Mouse (Mus musculus) c-Kit-negative CD71-positive TER-119-positive erythroid progenitor cells, embryonic 14.5 days (primary cell): ENCODE measurements around the gene Eng.

Experiments used
- DNase-seq: peaks from one replicate; pipeline ENCODE4 v3.0.0-alpha.2; 2013; ENCODE audit warnings: low read depth, low spot score

Eng gene

DNA sequence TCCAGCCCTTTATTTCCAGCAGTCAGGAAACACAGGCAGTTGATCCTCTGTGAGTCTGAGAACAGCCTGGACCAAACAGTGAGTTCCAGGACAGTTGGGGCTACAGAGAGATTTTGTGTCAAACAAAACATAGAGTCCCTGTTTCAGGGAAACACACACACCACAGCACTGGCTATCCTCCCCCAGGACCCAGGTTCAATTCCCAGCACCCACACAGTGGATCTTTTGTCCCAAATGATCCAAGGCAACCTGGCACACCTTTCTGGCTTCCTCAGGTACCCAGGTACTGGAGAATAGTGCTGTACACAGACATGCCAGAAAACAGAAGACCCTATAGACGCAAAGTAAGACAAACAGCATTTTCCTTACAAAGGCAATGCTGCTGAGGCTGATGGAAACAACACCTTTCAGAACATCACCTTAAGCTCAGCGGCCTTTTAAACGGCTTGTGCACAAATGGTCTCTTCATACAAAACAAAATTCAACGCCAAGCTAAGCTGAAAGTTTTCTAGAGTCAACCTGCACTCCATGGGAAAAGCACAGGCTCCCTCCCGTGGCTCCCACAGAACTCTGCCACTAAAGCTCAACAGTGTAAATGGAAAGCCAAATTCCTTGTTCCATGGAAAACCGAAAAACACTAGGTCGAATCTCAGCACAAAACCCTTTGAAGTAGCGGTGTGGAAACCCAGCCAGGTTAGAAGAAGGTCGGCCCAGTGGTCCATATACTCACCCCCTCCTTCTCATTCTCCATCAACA is 65.1 kb downstream of the Eng start:
- DNase-seq, result no peak

DNA sequence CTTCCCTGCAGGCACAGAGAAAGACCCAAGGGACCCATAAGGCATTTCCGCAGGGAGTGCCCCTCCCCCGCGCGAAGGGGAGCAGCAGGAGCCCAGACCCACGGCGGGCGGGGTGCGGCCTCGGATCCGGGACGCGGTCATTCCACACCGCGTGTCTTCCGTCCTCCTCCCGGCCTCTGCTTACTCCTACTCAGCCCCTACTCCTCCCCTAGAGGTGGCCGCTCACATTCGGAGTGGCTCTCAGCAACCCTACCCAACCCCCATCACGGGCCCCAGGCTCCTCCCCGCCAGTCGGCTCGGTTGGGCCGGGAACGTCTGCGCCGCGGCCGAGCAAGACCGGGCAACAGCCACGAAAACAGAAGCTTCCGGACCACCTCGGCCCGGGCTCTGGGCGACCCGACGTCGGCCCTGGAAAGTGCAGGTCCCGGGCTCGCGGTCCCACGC is 65.7 kb downstream of the Eng start:
- peak; percentile 46 for DNase-seq

DNA sequence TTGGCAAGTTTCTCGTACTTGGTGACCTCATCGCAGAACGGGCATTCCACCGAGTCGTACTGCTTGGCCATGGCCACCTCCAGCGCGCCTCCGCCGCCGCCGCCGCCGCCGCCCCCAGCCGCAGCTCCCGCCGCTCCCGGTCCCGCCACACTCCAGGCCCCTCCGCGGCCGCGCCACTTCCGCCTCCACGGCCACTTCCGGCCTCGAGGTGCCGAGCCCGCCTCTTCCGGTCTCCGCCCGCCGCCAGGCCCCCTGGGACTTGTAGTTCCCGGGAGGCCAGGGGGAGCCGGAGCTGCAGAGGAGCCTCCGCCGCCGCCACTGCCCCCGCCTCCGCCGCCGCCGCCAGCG is 66.2 kb downstream of the Eng start:
- DNase-seq, result peak; percentile 74

DNA sequence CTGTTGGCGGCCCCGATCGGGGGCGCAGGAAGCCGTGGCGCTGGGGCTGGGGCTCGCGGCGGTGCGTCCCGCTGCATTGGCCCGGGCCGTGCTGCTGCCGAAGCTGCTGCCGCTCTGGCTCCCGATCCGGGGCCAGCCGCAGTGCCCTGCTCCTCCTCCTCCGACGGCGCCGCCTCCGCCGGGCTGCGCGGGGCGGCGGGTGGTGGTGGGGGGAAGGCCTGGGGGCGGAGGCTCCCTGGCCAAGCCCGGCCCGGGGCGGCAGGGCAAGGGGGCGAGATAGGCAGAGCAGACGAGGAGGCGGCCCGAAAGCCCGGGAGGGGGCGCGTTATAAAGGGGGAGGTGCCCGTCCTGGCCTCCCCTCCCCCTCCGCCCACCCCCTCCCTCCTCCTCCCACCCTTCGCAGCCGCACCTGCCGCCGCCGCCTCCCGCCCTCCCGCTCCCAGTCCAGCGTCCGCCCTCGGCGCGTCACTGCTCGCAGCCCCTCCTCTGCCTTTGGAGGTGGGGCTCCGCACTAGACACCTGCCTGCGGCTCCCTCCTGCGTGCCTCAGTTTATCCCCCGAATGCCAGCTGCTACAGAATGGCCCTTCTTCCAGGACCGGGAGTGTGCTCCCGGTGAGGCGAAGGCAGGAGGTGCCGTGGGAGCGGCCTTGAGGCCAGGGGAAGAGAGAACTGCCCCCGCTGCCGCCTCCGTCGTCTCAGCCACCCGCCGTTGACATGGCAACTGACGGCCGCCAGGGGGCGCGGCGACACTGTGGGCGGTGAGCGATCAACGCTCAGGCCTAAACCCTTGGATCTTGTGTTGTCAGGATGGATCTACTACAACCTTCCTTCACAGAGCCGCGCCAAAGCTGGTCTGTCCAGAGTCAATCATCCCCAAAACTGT is 66.8 kb downstream of the Eng start, which contains the start of gene Cdk9:
Gene Cdk9, minus strand, starts transcription at position 143 of the 884 bp plus-strand sequence.
- peak; percentile 82 for DNase-seq

DNA sequence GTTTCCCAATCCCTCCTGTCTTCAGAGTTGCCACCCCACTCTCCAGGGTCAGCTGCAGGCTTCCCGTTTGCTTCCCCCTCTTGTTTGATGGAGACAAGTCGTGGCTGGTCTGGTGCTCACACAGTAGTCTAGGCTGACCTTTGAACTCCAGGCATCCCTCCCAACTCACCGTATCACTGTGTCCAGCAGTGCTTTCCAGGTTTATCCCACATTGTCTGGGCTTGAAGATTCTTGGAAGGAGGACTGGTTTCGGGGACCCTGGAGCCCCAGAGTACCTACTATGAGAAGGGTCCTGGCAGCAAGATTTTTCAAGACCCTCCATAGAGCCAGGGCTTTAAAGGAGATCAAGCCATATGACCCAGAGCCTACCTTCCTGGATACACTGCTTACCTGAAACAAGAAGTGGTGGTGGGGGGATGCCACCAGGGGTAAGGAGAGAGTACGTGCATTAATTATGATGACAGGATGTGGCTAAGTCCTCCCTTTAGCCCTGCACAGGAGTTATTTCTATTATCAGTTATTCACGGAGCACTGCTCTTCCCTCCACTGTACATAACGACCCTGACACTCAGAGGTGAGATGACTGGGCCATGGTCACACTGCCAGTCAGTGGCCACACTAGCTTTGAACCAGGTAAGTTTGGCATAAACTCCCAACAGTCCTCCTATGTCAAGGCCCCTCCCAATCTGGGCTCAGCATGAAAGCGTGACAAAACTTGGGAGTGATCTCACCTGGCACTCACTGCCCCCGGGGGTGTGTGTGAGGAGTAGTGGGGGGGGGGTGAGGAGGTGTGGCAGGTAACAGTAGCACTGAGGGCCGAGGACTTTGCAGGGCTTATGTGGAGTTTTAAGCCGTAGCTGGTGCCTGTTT is 68.0 kb downstream of the Eng start:
- DNase-seq, result no peak

DNA sequence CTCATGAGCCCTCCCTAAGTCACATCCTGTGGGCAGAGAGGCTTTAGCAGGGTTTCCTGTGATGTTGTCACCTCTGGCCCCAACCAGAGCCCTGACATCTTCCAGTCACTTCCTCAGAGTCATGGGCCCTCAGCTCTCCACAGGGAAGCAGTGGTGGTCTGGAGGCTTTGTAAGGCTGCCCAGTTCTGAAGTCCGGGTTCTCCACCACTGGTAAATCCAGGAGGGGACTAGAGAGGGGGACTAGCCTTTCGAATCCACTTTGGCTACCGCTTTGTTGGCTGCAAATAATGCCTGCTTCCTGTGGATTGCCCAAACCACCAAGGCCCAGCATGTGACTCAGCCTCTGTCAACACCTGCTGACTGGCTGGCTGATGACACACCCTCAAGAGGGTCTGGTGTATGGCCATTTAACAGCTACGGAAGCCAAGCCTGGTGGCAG is 68.6 kb downstream of the Eng start:
- DNase-seq, result no peak

DNA sequence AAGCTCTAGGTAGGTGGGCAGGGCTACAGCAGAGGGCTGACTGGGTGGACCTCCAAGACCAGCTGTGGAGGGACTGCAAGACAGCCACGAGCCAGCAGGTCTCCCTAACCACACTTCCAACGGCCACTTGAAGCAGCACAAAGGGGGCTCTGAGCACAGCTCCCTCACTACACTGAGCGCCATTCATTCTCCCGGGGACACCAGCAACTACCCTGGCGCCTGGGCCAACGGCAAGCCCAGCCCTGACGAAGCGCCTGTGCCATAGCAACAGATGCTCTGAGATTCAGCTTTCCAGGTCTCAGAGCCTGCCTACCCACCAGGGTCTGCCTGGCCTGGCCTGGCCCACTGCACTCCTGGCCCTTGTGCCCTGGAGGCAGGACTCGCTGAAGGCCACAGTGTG is 72.4 kb downstream of the Eng start:
- no peak for DNase-seq

DNA sequence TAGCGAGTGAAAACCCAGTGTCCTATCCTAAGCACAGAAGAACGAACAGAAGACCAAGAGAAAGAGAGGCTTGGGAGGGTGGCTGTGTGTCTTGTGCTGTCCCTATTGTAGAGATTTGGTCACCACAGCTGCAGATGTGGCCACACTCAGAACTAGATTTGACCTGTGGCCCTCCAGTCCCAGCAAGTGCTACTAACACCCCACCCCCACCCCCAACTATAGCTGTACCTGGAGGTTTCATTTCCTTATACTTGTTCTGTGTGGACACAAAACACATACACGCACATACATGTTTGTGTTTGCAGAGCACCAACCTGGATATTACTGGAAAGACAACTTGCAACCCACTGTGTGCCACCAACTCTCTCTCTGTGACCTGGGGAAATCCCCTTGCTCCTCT is 73.7 kb downstream of the Eng start:
- DNase-seq, result no peak

DNA sequence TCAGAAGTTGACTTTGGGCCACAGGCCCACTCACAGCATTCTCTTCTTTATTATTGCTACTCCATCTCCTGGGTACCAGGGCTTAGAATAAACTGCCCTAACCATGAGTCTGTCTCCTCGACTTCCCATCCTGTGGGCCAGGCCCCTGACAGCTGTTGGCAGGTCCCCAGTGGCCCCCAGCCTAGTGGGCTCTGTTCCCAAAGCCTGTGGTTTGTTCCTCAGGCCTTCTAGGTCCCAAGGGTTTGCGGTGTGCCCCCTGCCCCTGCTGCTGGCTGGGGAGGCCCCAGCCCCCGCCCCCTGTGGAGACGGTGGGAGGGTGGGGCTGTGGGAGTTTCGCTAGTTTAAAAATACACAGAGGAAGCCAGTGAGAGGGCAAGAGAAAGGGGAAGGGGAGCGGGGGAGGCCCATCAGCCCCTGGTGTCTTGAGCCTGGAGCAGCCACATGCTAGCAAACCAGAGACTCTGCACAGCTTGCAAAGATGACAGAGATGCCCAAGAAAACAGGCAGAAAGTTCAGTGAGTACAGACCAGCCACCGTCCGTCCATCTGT is 74.4 kb downstream of the Eng start, which contains the start of gene Sh2d3c:
Gene Sh2d3c, plus strand, starts transcription at position 375 of the 549 bp plus-strand sequence.
- no peak for DNase-seq

DNA sequence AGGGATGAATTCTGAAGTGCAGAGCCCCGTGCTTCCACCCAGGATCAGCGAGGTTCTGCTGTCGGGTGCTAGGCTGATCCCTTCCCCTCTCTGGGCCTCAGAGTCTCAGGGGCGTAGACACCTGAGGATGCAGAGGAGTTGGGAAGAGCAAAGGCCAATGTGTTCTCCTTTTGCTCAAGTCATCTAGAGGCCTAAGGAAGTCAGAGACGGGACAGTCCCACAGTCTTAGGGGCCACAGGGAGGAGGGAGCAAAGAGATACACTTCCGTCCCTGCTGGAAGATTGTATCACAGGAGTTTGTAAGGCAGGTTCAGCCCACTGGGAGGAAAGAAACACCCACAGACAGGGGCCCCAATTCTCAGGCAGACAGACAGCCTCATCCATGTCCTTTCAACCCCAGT is 75.7 kb downstream of the Eng start:
- DNase-seq, result no peak

DNA sequence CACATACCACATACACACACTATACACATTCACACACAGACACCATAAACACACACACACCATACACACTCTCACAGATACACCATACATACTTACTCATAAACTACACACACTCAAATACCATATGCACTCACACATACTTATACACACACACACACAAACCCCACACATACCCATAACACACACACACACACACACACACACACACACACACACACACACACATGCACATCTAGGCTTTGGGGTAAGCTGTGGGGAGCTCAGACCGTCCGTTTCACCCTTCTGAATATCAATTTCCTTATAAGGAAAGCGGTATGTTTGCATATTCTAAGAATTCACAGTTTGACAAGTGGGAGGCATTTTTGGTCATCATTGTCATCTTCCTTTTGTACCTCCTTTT is 76.2 kb downstream of the Eng start:
- no peak for DNase-seq

DNA sequence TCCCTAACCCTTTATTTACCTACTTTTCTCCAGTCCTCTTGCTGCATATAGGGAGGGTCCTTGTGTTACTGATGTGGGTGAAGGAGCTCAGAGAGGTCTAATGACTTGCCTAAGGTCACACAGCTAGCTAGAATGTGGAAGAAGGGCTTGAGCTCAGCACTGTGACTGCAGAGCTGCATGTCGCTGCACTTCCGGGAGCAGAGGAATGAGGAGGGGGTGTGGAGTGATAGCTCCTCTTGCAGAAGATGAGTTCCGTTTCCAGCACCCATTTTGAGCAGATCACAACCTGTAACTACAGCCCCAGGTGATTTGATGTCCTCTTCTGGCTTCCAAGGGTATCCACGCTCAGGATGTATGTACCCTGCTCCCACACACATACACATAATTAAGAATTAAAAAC is 77.8 kb downstream of the Eng start:
- no peak for DNase-seq

DNA sequence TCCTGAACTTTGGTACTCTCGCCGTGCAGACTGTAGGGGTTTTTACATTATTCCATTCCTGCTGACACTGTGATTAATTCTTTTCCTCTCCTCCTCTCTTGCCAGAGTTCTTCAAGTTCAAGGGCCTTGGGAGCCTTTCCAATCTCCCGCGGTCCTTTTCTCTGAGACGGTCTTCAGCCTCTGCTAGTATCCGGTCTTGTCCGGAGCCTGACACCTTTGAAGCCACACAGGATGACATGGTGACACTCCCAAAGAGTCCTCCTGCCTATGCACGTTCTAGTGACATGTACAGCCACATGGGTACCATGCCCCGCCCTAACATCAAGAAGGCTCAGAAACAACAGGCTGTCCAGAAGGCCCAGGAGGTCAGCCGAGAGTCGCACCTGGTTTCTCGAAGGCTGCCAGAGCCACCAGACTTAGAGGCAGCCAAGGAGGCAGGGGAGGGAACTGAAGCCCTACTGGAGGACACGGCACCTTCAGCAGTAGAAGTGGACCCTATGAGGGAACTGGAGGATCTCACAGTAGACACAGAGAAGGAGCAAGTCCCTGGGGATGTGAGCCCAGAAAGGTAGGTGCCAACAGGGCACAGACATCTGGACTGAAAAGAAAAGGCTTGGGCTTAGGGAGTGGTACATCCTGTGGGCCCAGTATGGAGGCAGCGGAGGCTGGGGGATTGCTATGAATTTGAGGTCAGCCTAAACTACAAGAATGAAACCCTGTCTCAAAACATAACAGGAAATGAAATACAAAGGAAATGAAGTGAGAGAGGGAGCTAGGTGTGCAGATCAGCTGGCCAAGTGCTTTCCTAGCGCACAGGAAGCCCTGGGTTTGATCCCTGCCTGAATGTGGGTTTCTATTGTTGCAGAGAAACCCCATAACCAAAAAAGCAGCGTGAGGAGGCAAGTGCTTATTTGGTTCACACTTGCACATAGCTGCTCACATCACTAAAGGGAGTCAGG is 78.7 kb downstream of the Eng start:
- no peak for DNase-seq

DNA sequence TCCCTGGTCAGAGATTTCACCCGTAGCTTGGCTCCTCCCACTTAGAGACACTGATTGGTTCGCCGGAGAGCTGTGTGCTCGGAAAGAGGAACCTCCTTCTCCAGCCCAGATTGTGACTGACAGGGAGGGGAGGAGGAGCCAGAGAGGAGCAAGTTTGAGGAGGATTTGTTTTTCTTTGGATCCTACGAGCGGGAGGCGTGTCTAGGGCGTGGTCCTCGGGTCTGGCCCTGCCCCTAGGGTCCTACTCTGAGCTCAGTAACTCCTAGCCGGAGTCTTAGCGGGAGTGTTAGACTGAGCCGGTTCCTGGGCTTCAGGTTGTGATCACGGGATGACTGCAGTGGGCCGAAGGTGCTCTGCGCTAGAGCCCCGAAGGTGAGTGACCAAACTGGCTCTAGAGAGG is 81.0 kb downstream of the Eng start:
- DNase-seq, result no peak

DNA sequence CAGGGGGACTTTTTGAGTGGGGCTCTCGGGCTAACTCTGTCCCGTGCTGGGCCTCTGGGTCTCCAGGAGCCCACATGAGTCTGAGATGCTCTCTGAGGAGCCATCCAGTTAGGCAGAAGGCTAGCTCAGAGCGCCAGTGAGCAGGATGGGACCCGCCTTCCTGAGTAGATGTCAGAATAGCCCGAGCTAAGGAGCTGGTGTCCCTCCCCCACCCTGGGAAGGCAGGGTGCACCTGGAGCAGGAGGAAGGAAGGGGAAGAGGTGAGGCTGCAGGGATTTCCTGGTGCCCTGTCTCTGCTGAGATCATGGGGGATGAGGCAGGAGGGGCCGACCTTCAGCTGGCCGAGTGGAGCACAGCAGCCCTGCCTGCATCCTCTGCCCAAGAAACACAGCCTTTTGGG is 82.1 kb downstream of the Eng start:
- no peak for DNase-seq

DNA sequence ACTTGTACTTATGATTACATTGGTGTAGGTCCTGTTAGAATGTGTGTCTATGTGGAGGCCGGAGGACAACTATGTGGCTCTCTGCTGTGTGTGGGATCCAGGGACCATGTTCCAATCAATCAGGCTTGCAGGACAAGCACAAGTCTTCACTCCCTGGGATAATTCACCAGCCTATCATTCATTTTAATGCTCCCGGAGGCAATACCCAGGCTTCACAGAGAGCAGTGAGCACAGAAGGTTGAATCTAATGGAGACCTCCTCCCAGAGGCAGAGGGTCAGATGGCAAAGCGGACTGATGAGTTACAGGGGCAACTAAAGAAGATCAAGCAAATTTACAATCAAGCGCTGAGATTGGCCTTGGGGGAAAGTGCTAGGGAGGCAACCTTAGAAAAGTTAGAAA is 83.2 kb downstream of the Eng start:
- no peak for DNase-seq

DNA sequence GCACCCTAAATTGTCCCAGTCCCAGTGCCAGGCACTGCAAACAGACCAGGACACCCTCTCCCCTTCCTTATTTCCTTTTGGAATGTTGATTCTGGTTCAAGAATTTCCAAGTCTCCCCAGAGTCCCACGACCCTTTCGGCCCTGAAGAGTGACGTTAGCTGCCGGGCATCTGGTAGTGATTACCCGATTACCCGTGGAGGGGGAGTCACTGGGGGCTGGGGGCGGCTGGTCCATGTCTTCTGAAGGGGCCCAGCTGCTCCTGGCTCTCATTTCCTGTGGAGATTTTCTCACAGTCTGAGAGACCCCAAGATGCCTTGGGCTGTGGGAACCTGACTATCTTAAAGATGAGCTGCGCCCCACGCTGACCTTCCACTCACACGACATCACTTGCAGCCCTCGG is 84.5 kb downstream of the Eng start:
- no peak for DNase-seq

DNA sequence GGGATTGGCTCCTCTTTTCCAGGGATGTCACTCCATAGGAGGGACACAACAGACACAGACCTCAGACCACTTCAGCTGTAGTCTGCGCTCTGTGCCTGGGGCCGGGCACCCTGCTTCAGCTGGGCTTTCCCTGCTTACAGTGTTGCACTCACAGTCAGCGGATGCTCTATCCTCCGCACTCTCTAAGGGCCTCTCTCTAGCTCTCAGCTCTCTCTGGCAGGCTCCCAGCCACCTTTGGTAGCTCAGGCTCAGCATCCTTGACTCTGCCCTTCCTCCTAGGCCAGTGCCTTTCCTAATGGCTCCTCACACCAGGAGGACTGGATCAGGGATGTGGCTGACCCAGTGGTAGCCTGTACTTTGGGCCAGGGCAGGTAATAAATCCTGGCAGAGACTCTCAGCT is 85.5 kb downstream of the Eng start:
- DNase-seq, result no peak
